Mouse (Mus musculus) erythroblast, embryonic 14.5 days (primary cell): Measurements from ENCODE around the gene Atn1.

Source experiments
- GATA1 ChIP-seq: IDR thresholded peaks from 2 replicates; pipeline ENCODE4 v1.6.1; 2012; ENCODE audit warnings: low read length, inconsistent platforms, mixed read lengths
- TAL1 ChIP-seq: IDR thresholded peaks from 3 replicates; pipeline ENCODE4 v1.6.1; 2012; ENCODE audit warnings: low read length, inconsistent platforms, mixed read lengths

- TF ChIP-seq GATA1 (no peak), TAL1 (no peak)
Observed at GRCm38 (mm10) chr6:124750405-124750804, 5.9 kb downstream of the Atn1 start.
